Mouse (Mus musculus) MEL (cell line): ENCODE measurements around the gene Fblim1.
A peak's percentile ranks its signal among the peaks of the same experiment; 100 is the strongest.

Experiments used
- CTCF ChIP-seq, 3 experiments: IDR thresholded peaks in 2 of 3; conservative IDR thresholded peaks in 1 of 3; 2 replicates each; pipeline ENCODE4 v1.5.1; 2011 to 2012; ENCODE audit warnings: low read length in 3 of 3, low read depth in 2 of 3, mild to moderate bottlenecking in 2 of 3, improper control_type of control experiment in 1 of 3, inconsistent platforms in 1 of 3, mixed read lengths in 1 of 3, moderate library complexity in 1 of 3; ENCODE audit not compliant: control insufficient read depth in 1 of 3, insufficient read depth in 1 of 3, poor library complexity in 1 of 3, severe bottlenecking in 1 of 3
- ELF1 ChIP-seq: IDR thresholded peaks from 2 replicates; pipeline ENCODE4 v1.6.1; 2014; ENCODE audit warnings: low read depth, mild to moderate bottlenecking, inconsistent platforms, low read length, improper control_type of control experiment, moderate library complexity
- EP300 ChIP-seq, 2 experiments: IDR thresholded peaks; 2 replicates each; pipeline ENCODE4 v1.6.1; 2011; ENCODE audit warnings: improper control_type of control experiment in 2 of 2, low read length in 2 of 2, low read depth in 1 of 2, mild to moderate bottlenecking in 1 of 2
- ETS1 ChIP-seq: IDR thresholded peaks from 2 replicates; pipeline ENCODE4 v1.6.1; 2012; ENCODE audit warnings: low read depth, mild to moderate bottlenecking, inconsistent platforms, low read length, improper control_type of control experiment, moderate library complexity
- JUND ChIP-seq: IDR thresholded peaks from 2 replicates; pipeline ENCODE4 v1.6.1; 2011; ENCODE audit warnings: low read depth, mild to moderate bottlenecking, improper control_type of control experiment, low read length
- MAFK ChIP-seq: IDR thresholded peaks from 2 replicates; pipeline ENCODE4 v1.6.1; 2011; ENCODE audit warnings: low read depth, mild to moderate bottlenecking, low read length, improper control_type of control experiment, borderline replicate concordance
- MAX ChIP-seq: IDR thresholded peaks from 2 replicates; pipeline ENCODE4 v1.6.1; 2011; ENCODE audit warnings: low read length, improper control_type of control experiment
- MYC ChIP-seq: IDR thresholded peaks from 2 replicates; pipeline ENCODE4 v1.6.1; 2011; ENCODE audit warnings: low read depth, mild to moderate bottlenecking, low read length, improper control_type of control experiment, moderate library complexity
- NRF1 ChIP-seq: IDR thresholded peaks from 2 replicates; pipeline ENCODE4 v1.6.1; 2014; ENCODE audit warnings: low read depth, mild to moderate bottlenecking, inconsistent platforms, low read length, improper control_type of control experiment, moderate library complexity; ENCODE audit not compliant: poor library complexity, insufficient read depth, severe bottlenecking
- POLR2A ChIP-seq, 2 experiments: IDR thresholded peaks; 2 replicates each; pipeline ENCODE4 v1.6.1; 2011 to 2012; ENCODE audit warnings: low read length in 2 of 2, mild to moderate bottlenecking in 2 of 2, control low read depth in 1 of 2, improper control_type of control experiment in 1 of 2, low read depth in 1 of 2, moderate library complexity in 1 of 2; ENCODE audit not compliant: control insufficient read depth in 1 of 2, insufficient read depth in 1 of 2, poor library complexity in 1 of 2
- POLR2AphosphoS5 ChIP-seq: IDR thresholded peaks from 2 replicates; pipeline ENCODE4 v1.6.1; 2012; ENCODE audit warnings: low read depth, borderline replicate concordance, mild to moderate bottlenecking, inconsistent platforms, low read length, moderate library complexity, mixed read lengths
- UBTF ChIP-seq: IDR thresholded peaks from 2 replicates; pipeline ENCODE4 v1.6.1; 2012; ENCODE audit warnings: low read depth, mild to moderate bottlenecking, inconsistent platforms, low read length, improper control_type of control experiment, moderate library complexity, borderline replicate concordance; ENCODE audit not compliant: insufficient read depth
- USF1 ChIP-seq: IDR thresholded peaks from 2 replicates; pipeline ENCODE4 v1.6.1; 2014; ENCODE audit warnings: low read depth, mild to moderate bottlenecking, inconsistent platforms, low read length, improper control_type of control experiment, moderate library complexity

DNA sequence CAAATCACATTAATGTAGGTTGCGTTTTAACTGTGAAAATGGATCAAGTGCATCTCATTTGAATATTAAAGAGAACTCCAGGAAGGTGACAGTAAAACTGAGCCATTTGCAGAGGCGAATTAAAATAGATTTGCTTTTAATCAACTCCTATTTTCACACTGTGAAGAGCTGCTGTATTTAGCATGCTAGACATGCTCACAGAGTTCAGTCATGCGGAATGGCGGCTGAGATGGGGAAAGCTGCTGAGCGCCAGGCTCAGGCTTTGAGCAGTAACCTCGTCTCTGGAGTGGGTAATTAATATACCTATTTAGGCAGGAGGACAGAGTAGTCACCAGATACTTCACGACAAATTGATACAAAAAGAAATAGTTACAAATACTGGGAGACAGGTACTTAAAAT is 64.0 kb downstream of the Fblim1 start:
- TF ChIP-seq EP300 (IDR thresholded peaks at IDR 0.05; ENCODE audit: low read depth in 1 of 2, low read length in 2 of 2) (0 out of 4 replicates have a peak, but pooled peaks of 1 of the 2 experiments have one; percentile 5), MAFK (no peak), CTCF (IDR thresholded peaks at IDR 0.05 in 2 of 3, conservative IDR thresholded peaks at IDR 0.05 in 1 of 3; ENCODE audit: control insufficient read depth in 1 of 3, insufficient read depth in 1 of 3, low read depth in 2 of 3, low read length in 3 of 3, poor library complexity in 1 of 3, severe bottlenecking in 1 of 3) (no peak), MYC (no peak), USF1 (no peak), UBTF (no peak), MAX (no peak), POLR2A (IDR thresholded peaks at IDR 0.05; ENCODE audit: control insufficient read depth in 1 of 2, insufficient read depth in 1 of 2, low read depth in 1 of 2, low read length in 2 of 2, poor library complexity in 1 of 2) (no peak), POLR2AphosphoS5 (no peak), NRF1 (no peak), ELF1 (no peak), ETS1 (no peak), JUND (no peak)
